Mouse (Mus musculus) embryonic stem cell, embryonic (primary cell): ENCODE results near the gene Eif5a.
"Not testable (repeated sequence)": the region's sequence is repeated elsewhere in the genome, so short reads cannot be mapped to it uniquely, and the experiment has no call there.

ENCODE experiments used
- CTCF ChIA-PET, 4 experiments: fragments of 300-600 bp in 2 of 4; fragments of 350-600 bp in 2 of 4; sonication (Branson Sonifier 250); formaldehyde crosslinking; loops; one replicate each; lab custom pipeline; 2022; ENCODE audit warnings: inconsistent platforms in 2 of 4; lab: Charles Lee
- POLR2A ChIA-PET, 4 experiments: fragments of 300-600 bp in 2 of 4; fragments of 350-600 bp in 2 of 4; sonication (Branson Sonifier 250); formaldehyde crosslinking; loops; one replicate each; lab custom pipeline; 2022; ENCODE audit warnings: antibody characterized with exemption in 4 of 4, inconsistent platforms in 1 of 4; lab: Charles Lee

The Eif5a gene

DNA sequence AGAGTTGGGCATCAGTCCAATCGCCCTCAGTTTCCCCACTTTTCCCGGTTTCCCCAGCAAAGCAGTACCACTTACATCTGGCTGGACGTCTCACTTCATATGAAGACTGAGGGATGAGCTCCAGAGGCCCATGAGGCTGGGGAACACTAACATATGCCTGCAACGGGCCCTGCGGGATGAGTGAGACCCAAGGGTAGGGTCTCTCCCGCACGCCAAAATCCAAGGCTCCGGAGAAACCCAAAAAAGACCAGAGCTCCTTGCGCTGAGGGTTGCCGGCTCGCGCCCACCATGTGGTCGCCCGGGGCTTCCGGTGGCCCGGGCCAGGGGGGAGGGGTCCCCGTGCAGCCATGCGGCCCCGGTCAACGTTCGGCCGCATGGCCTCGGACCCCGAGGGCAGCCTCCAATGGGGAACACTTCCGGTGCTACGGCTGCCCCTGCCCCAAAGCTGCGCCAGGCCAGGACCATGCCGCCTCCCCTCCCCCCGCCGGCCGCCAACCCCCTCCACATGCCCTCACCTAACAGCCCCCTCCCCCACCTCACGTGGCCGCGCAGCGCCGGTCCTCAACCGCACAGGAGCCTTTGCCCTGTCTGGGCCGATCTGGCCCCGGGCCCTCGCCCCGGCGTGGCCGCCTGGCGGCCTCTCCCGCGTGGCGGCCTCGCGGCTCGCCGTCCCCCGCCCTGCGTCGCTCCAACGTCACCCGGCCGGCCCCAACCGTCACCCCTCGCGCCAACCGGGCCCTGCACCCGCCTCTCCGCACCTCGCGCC, 1.3 kb downstream of the Eif5a start:
- ChIA-PET POLR2A (interaction anchor here (0.6 to 14.2 kb wide), 162 partner anchors 8 to 853 kb away, joined by 3 to 353 read pairs (median 6); partner anchors contain the start of genes Nlgn2 (in 4 of the 4), Tmem256 (in 4 of the 4), Ybx2 (in 4 of the 4) and 2810408A11Rik (in 3 of the 4)), CTCF (interaction anchor here (0.5 to 5.3 kb wide), 18 partner anchors 12 to 709 kb away, joined by 3 to 40 read pairs (median 4); partner anchors contain the start of genes Slc2a4 (in 2 of the 4), Ybx2 (in 2 of the 4), Acadvl (in 1 of the 4) and Tmem95 (in 1 of the 4))

- ChIA-PET CTCF (interaction anchor here in 3 of 4 experiments (0.6 to 5.3 kb wide), 6 partner anchors 14 to 289 kb away, joined by 3 to 40 read pairs (median 6); partner anchors contain the start of genes Slc2a4 (in 2 of the 3), Tmem95 (in 1 of the 3) and Ybx2 (in 1 of the 3)), POLR2A (interaction anchor here (0.6 to 14.2 kb wide), 90 partner anchors 9 to 749 kb away, joined by 3 to 353 read pairs (median 6); partner anchors contain the start of genes Ybx2 (in 4 of the 4), 2810408A11Rik (in 3 of the 4), Neurl4 (in 3 of the 4) and Nlgn2 (in 3 of the 4))
Measured at GRCm38 (mm10) chr11:69919661-69920265, 2.0 kb downstream of the Eif5a start.

GRCm38 (mm10) chr11:69919053-69919452, 2.7 kb downstream of the Eif5a start:
- ChIA-PET CTCF (interaction anchor here in 1 of 4 experiments (0.6 to 1.0 kb wide), 2 partner anchors 15 to 289 kb away, joined by 3 to 4 read pairs; no protein-coding TSS in a partner anchor), POLR2A (interaction anchor here (0.6 to 14.2 kb wide), 44 partner anchors 8 to 339 kb away, joined by 3 to 353 read pairs (median 12); partner anchors contain the start of genes 2810408A11Rik (in 3 of the 4), Neurl4 (in 3 of the 4), Ybx2 (in 3 of the 4) and Dvl2 (in 2 of the 4))

- POLR2A ChIA-PET = interaction anchor here in 2 of 4 experiments (0.5 to 14.2 kb wide), 6 partner anchors 11 to 607 kb away, joined by 3 to 353 read pairs (median 68); partner anchors contain the start of genes 2810408A11Rik (in 2 of the 2), Neurl4 (in 2 of the 2), Gps2 (in 1 of the 2) and Phf23 (in 1 of the 2)
- CTCF ChIA-PET = no interaction called here
Measured at GRCm38 (mm10) chr11:69918118-69918517, 3.6 kb downstream of the Eif5a start.

DNA sequence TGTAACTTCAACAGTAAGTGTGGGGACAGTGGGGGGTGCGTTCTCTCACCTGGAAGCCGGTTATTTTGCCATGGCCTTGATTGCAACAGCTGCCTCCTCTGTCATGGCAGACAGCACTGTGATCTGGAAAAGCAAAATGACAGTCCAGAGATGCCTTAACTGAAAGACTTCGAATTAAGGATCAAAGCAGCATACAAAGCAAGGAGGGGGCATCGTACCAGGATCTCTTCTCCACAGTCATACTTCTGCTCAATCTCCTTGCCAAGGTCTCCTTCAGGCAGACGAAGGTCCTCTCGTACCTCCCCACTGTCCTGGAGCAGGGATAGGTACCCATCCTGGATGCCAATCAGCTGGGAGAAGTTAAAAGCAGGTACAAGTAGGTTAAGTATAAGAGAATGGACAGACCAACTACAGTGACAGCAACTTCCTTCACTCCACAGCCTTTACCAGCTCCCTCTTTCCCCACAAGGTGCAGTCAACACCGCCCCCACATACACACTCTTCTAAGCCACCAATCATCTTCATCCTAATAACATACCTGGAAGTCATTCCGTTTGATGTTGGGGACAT, 4.3 kb downstream of the Eif5a start:
- ChIA-PET CTCF (no interaction called here), POLR2A (interaction anchor here in 3 of 4 experiments (0.5 to 14.2 kb wide), 7 partner anchors 11 to 608 kb away, joined by 3 to 353 read pairs (median 4); partner anchors contain the start of genes 2810408A11Rik (in 2 of the 3), Neurl4 (in 2 of the 3), Gabarap (in 1 of the 3) and Gps2 (in 1 of the 3))

DNA sequence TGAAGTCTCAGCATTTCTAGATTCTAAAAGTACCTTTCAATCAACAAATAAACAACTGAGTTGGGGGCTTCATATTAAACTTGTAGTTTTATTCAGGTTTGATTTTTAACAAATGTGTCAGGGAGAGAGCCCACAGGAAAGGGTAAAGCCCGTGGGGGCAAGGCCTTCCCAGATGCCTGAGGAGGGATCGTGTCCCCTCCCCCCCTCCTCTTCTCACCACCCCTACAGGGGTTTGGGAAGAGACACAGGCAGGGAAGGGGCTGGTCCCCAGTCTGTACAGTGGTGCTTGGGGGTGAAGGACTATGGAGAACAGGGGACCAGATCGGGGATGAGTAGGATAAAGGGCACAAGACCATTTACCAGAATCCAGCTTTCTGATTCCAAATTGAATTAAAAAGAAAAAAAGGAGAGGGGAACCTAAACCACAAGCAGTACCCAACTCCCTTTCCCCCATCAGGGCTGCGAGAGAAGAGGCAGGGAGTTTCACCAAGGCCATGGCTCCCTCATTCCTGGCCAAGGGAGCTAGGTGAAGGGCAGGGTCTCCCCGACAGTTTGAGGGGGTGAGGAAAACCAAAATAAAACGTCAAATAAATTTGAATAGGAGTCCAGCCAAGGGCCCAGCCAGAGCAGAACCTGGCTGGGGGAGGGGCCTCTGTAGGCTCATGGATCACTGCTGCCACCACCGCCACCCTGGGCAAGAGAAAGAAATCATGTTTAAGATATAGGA, 4.9 kb downstream of the Eif5a start:
- CTCF ChIA-PET = not testable (repeated sequence)
- POLR2A ChIA-PET = interaction anchor here (0.6 to 19.9 kb wide), 14 partner anchors 3 to 263 kb away, joined by 3 to 353 read pairs (median 4); partner anchors contain the start of genes 2810408A11Rik (in 2 of the 4), Neurl4 (in 2 of the 4), Eif5a (in 1 of the 4) and Gabarap (in 1 of the 4)

GRCm38 (mm10) chr11:69915667-69916627, 5.8 kb downstream of the Eif5a start:
- POLR2A ChIA-PET = interaction anchor here (0.6 to 19.9 kb wide), 34 partner anchors 3 to 376 kb away, joined by 3 to 353 read pairs (median 4); partner anchors contain the start of genes 2810408A11Rik (in 2 of the 4), Neurl4 (in 2 of the 4), Acap1 (in 1 of the 4) and Cd68 (in 1 of the 4)

DNA sequence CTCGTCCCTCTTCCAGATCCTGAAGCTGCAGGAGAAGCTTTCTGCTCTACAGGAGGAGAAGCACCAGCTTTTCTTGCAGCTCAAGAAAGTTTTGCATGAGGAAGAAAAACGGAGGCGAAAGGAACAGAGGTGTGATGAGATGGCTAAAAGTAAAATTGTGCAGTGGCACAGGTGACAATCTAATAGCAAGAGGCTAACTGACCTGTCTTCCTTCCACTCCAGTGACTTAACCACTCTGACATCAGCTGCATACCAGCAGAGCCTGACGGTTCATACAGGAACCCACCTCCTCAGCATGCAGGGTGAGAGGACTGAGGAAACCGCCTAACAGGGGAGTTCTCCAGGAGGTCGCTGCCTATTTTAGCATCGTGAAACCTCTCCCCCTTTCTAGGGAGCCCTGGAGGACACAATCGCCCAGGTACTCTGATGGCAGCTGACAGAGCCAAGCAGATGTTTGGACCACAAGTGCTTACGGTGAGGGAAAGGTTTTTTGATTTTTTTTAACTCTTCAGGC, 6.8 kb downstream of the Eif5a start:
- POLR2A ChIA-PET = interaction anchor here (0.6 to 19.9 kb wide), 49 partner anchors 4 to 335 kb away, joined by 3 to 353 read pairs (median 4); partner anchors contain the start of genes 2810408A11Rik (in 2 of the 4), Neurl4 (in 2 of the 4), Acap1 (in 1 of the 4) and Cd68 (in 1 of the 4)

More at GRCm38 (mm10) chr11:69915667-69916627, 5.8 kb downstream of the Eif5a start:
- CTCF ChIA-PET = interaction anchor here in 2 of 4 experiments (0.6 to 1.5 kb wide), 4 partner anchors 16 to 196 kb away, joined by 3 to 6 read pairs (median 4); no protein-coding TSS in a partner anchor

GRCm38 (mm10) chr11:69914372-69914764, 7.4 kb downstream of the Eif5a start:
- POLR2A ChIA-PET = interaction anchor here (0.6 to 19.9 kb wide), 50 partner anchors 5 to 518 kb away, joined by 3 to 353 read pairs (median 4); partner anchors contain the start of genes 2810408A11Rik (in 2 of the 4), Neurl4 (in 2 of the 4), Slc2a4 (in 2 of the 4) and Acadvl (in 1 of the 4)

More for the DNA sequence above, 6.8 kb downstream of the Eif5a start:
- CTCF ChIA-PET = interaction anchor here in 2 of 4 experiments (0.6 to 1.5 kb wide), 4 partner anchors 15 to 233 kb away, joined by 3 to 6 read pairs (median 4); partner anchors contain the start of gene Senp3 (in 1 of the 2)

DNA sequence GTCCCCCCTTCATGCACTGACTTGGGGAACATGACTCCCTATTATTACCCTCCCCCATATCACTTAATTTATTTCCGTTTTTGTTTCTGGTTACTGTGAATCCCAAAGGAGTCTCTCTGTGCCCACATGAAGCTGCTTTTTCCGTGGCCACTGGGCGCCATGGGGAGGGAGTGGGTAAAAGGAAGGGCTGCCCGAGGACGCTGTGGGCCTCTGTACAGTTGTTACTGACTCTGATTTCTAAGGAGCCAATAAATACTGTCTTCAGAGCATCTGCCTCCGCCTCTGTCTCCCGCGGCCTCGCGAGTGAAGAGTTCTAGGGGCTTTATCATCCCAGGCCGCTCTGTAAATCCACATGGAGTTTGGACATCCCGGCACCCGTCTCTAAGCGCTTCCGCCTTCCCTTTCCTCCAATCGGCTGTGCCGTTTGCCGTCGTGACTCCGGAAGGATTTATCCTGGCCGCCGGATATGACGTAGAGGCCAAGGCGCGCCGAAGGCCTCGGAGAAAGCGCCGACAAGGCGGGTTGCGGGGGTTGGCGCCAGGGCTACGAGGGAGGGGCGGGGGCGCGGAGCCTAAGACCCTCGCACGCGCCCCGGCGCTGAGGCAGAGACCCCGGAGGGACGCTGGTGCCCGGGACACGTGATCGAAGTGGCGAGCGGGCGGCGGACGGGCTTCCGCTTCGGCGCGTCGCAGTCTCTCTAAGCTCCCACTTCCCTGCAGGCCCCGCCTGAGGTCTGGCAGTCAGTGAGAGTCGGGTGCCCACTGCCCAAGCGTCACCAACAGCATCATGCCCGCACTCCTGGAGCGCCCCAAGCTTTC, 8.0 kb downstream of the Eif5a start, which contains the start of gene Gps2:
Gene Gps2 (plus strand): TSS at position 335 of the 818 bp plus-strand sequence.
- POLR2A ChIA-PET = interaction anchor here (0.6 to 19.9 kb wide), 45 partner anchors 6 to 517 kb away, joined by 3 to 353 read pairs (median 4); partner anchors contain the start of genes 2810408A11Rik (in 2 of the 4), Eif5a (in 2 of the 4), Neurl4 (in 2 of the 4) and Slc2a4 (in 2 of the 4)
- CTCF ChIA-PET = interaction anchor here in 2 of 4 experiments (0.5 to 1.5 kb wide), 4 partner anchors 21 to 367 kb away, joined by 3 to 6 read pairs (median 3); partner anchors contain the start of genes Dvl2 (in 1 of the 2) and Senp3 (in 1 of the 2)

More at GRCm38 (mm10) chr11:69914372-69914764, 7.4 kb downstream of the Eif5a start:
- CTCF ChIA-PET = interaction anchor here in 2 of 4 experiments (0.5 to 1.5 kb wide), 3 partner anchors 20 to 366 kb away, joined by 3 to 6 read pairs (median 3); partner anchors contain the start of gene Senp3 (in 1 of the 2)

DNA sequence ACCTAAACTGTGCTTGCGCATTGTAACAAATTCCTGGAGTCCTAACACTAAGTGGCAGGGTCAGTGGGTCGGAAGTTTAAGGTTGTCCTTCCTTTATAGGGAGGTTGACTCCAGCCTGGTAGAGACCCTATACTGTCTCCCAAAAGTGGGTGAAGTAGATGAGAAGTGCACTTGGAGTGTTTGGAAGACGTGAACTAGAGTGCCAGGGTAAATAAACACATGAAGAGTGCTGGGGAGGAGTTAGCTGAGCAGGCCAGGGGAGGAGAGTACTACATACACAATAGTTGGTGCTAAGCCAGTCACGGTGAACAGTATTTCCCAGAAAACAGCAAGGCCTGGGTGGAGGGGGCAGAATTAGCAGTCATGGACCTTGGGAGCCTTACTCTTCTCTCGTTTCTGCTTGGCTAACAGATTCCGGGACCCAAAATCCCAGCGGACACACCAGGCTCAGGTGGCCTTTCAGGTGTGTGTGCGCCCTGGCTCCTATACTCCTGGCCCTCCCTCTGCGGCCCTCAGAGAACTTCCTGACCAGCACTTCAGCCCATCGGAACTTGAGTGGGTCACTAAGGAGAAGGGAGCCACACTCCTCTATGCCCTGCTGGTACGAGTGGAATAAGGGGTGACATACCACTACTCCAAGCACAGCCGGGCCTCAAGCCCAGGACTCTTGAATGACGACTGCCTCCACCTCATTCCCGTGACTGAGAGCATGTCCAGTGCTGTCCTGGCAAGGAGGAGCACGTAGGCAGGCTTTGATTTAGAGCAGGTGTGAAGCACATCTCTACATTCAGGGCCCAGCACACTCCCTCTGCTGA, 8.8 kb downstream of the Eif5a start:
- POLR2A ChIA-PET = interaction anchor here in 2 of 4 experiments (0.7 to 19.9 kb wide), 17 partner anchors 6 to 366 kb away, joined by 3 to 353 read pairs (median 4); partner anchors contain the start of genes 2810408A11Rik (in 2 of the 2), Eif5a (in 2 of the 2), Neurl4 (in 2 of the 2) and Slc2a4 (in 2 of the 2)
- CTCF ChIA-PET = interaction anchor here in 1 of 4 experiments (0.6 kb wide), 1 partner anchor 88 kb away, joined by 3 read pairs; the partner anchor contains the start of gene Dvl2

DNA sequence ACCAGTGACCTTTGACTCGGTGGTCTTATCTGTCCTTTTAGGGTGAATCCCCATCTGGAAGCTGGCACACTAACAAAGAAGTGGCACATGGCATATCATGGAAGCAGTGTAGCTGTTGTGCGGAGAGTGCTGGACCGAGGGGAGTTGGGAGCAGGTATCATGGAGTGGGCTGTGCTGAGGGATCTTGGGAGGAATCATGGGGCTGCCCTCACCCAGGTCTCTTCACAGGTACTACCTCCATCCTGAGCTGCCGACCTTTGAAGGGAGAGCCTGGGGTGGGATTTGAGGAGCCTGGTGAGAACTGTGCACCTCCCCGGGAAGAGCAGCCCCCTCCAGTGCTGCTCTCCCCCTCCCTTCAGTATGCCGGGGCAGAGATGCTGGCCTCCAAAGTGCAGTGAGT, 10.1 kb downstream of the Eif5a start:
- ChIA-PET CTCF (interaction anchor here in 1 of 4 experiments (0.5 to 0.6 kb wide), 2 partner anchors 28 to 39 kb away, joined by 4 to 8 read pairs; no protein-coding TSS in a partner anchor), POLR2A (interaction anchor here (0.6 to 19.9 kb wide), 8 partner anchors 8 to 92 kb away, joined by 3 to 353 read pairs (median 6); partner anchors contain the start of genes 2810408A11Rik (in 3 of the 4), Neurl4 (in 3 of the 4), Eif5a (in 2 of the 4) and Gps2 (in 1 of the 4))
